Mouse (Mus musculus) gastrocnemius, adult 2 months (tissue): ENCODE data around the gene B830017H08Rik. TPM values are rescaled to one million over a fixed set of nuclear protein-coding genes. Genes with fewer than 3 reads are reported as not detected.

Source experiments
- DNase-seq: peaks from one replicate; pipeline ENCODE4 v3.0.0; 2022
- H3K27ac ChIP-seq: fragments of 200-600 bp; 2 replicates; pipeline ENCODE4 v1.8.1; 2022; ENCODE audit warnings: mild to moderate bottlenecking
- H3K4me3 ChIP-seq: fragments of 200-600 bp; 2 replicates; pipeline ENCODE4 v1.8.1; 2022; ENCODE audit warnings: mild to moderate bottlenecking, moderate library complexity
- CTCF ChIP-seq: fragments of 200-600 bp; IDR thresholded peaks from 2 replicates; pipeline ENCODE4 v1.8.1; 2022; ENCODE audit warnings: antibody characterized with exemption, mild to moderate bottlenecking, moderate library complexity
- intact Hi-C: fragments of 180-260 bp; cut with DNase I; formaldehyde crosslinking; loops from one replicate; pipeline ENCODE4 v1.15.1; 2025
- total RNA-seq, 2 experiments: library from RNA; stranded (reverse); gene quantifications; 2 replicates each; pipeline ENCODE4 v1.2.3; 2021

B830017H08Rik gene
- total RNA-seq, 2 experiments from 2014 or later, result not detected

GRCm38 (mm10) chr16:17876096-17876495 lies 43.2 kb downstream of the B830017H08Rik start:
- Histone ChIP-seq H3K27ac (no peak overlapping the region; the same call in 1 of the 2 replicates), H3K4me3 (no peak overlapping the region)
- no peak for DNase-seq
- TF ChIP-seq CTCF, result no peak
- intact Hi-C loops, result no loop called here

- no peak for DNase-seq
- Histone ChIP-seq H3K27ac (no peak overlapping the region), H3K4me3 (no peak overlapping the region)
- intact Hi-C loops, result no loop called here
- TF ChIP-seq CTCF, result no peak
Observed at GRCm38 (mm10) chr16:17879571-17879970, 46.6 kb downstream of the B830017H08Rik start.

DNA sequence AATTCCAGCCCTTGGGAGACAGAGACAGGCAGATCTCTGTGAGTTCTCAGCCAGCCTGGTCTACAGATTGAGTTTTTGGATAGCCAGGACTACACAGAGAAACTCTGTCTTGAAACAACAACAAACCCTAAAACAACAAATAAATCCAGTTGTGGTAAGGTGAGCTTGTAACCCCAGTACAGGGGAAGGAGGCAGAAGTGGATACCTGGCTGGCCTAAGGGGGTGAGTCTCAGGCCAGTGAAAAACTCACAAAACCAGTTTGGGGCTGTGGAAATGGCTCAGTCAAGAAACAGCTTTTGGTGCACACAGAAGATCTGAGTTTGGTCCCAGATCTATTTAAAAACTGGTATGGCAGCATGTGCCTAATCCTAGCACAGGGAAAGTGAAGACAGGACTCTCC lies 49.3 kb downstream of the B830017H08Rik start:
- no peak for TF ChIP-seq CTCF
- peak overlapping the region; percentile 4; the same call in 1 of the 2 replicates for H3K27ac ChIP-seq
- no peak for DNase-seq
- H3K4me3 ChIP-seq, result no peak overlapping the region
- intact Hi-C loops, result no loop called here

DNA sequence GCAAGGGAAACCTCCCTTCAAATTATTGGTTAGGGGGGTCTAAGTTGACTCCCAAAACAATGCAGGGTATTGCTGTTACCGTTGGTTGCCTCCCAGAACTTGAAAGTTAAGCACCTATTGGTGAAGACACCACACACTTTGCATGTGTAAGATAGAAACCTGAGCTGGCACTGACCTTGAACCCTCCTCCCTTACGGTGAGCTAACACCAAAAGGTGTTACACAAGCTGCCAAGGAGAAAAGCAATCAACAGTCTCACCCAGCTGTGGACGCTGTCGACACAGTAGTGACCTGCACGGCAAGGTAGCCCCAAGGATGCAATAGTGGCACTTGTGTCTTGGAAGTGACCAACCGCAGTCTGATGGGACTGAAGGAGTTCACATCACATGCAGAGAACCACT lies 51.2 kb downstream of the B830017H08Rik start:
- intact Hi-C loops, result no loop called here
- no peak overlapping the region for H3K4me3 ChIP-seq
- TF ChIP-seq CTCF, result no peak
- H3K27ac ChIP-seq, result peak overlapping the region; percentile 38; the same call in 1 of the 2 replicates
- no peak for DNase-seq

Other genes starting within 250 kb of the B830017H08Rik start
- under 1 TPM in 1 of 2 experiments, not detected in 1; 0.22 TPM for gene Slc7a4, start 249.9 kb upstream of the B830017H08Rik start, total RNA-seq
- gene Smpd4, start 213.8 kb upstream of the B830017H08Rik start, total RNA-seq, result 10 to 100 TPM; 10.8 to 11.2 TPM
- gene Ccdc74a, start 186.7 kb upstream of the B830017H08Rik start, total RNA-seq, result under 1 TPM; 0.61 to 0.78 TPM
- 10 to 100 TPM; 20.2 to 20.5 TPM for gene Med15, start 100.2 kb upstream of the B830017H08Rik start, total RNA-seq
- gene Klhl22, start 73.5 kb upstream of the B830017H08Rik start, total RNA-seq, result 10 to 100 TPM; 20.5 to 23.6 TPM
- gene Scarf2, start 35.8 kb upstream of the B830017H08Rik start, total RNA-seq, result 1 to 10 TPM; 3.6 to 5.2 TPM
- gene Car15, start 5.2 kb downstream of the B830017H08Rik start, total RNA-seq, result 1 to 10 TPM; 1.3 to 2.1 TPM
- under 1 TPM; 0.15 to 0.56 TPM for gene Gm20518, start 58.5 kb downstream of the B830017H08Rik start, total RNA-seq
- under 1 TPM; 0.10 to 0.17 TPM for gene Tssk1, start 61.1 kb downstream of the B830017H08Rik start, total RNA-seq
- gene Dgcr2, start 65.4 kb downstream of the B830017H08Rik start, total RNA-seq, result 10 to 100 TPM; 22.2 to 26.4 TPM
- not detected for gene Tssk2, start 65.5 kb downstream of the B830017H08Rik start, total RNA-seq
- 1 to 10 TPM; 6.1 to 6.4 TPM for gene Ess2, start 78.2 kb downstream of the B830017H08Rik start, total RNA-seq
- not detected for gene Gsc2, start 81.9 kb downstream of the B830017H08Rik start, total RNA-seq
- gene Slc25a1, start 95.1 kb downstream of the B830017H08Rik start, total RNA-seq, result 1 to 10 TPM; 2.7 to 4.6 TPM
- not detected for gene Vpreb2, start 147.3 kb downstream of the B830017H08Rik start, total RNA-seq
- 10 to 100 TPM; 45.5 to 46.2 TPM for gene Dgcr6, start 219.7 kb downstream of the B830017H08Rik start, total RNA-seq